Mouse (Mus musculus) hematopoietic stem cell, adult 5-6 weeks (primary cell): Measurements from ENCODE around the gene Prss43. TPM values are rescaled to one million over a fixed set of nuclear protein-coding genes. Genes with fewer than 3 reads are reported as not detected.
"Not testable (repeated sequence)": the region's sequence is repeated elsewhere in the genome, so short reads cannot be mapped to it uniquely, and the experiment has no call there.

Experiments used
- ATAC-seq, 2 experiments: fragments of 125-278 bp in 1 of 2; replicated peaks in 1 of 2; 2 replicates each; pipeline ENCODE4 v1.8.0; 2016 to 2017; ENCODE audit warnings: inconsistent platforms in 2 of 2, mild to moderate bottlenecking in 2 of 2, moderate number of reproducible peaks in 2 of 2, low read depth in 1 of 2, moderate TSS enrichment in 1 of 2; ENCODE audit not compliant: low FRiP score in 2 of 2, poor library complexity in 2 of 2, severe bottlenecking in 2 of 2, insufficient read depth in 1 of 2, low TSS enrichment in 1 of 2
- total RNA-seq: library from RNA; stranded (forward); fragments of 172-1452, 232-1000 nt; gene quantifications from 2 replicates; pipeline ENCODE4 v1.2.3, GENCODE M21; 2017

The Prss43 gene
- not detected in 2 replicates for total RNA-seq

DNA sequence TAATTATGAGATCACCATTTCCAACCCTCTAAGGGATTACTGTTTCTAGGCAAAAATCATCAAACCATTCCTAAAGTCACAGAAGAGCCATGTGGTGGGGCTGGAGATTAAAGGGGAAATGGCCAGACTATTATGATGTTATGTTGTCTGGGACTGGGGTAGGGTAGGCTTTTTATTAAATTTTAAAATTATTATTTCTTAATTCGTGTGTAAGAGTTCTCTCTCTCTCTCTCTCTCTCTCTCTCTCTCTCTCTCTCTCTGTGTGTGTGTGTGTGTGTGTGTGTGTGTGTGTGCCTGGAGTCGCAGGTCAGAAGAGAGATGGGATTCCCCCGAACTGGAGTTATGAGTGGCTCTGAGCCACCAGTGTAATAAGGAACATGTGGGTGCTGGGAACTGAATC is at the start of gene Prss43:
TSS of gene Prss43 (plus strand) at position 301 of the 400 bp plus-strand sequence.
- no peak for ATAC-seq

DNA sequence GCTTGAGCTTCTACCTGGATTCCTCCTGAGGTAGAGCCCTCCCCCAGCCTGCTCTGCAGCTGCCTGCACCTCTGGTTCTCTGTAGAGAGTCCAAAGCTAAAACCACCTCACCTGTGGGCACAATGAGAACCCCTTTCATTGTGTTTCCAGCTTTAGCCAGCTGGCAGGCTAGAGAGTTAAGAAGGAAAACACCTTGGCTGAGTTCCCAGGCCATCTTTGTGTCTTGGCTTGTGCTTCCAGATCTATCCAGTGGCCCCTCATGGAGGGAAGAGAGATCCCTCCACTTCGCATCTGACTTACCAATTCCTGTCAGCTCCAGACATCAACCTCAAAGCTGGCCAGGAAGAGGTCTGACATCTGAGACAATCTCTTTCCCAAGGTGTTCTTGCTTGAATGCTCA is 48.4 kb upstream of the Prss43 start:
- ATAC-seq = no peak

DNA sequence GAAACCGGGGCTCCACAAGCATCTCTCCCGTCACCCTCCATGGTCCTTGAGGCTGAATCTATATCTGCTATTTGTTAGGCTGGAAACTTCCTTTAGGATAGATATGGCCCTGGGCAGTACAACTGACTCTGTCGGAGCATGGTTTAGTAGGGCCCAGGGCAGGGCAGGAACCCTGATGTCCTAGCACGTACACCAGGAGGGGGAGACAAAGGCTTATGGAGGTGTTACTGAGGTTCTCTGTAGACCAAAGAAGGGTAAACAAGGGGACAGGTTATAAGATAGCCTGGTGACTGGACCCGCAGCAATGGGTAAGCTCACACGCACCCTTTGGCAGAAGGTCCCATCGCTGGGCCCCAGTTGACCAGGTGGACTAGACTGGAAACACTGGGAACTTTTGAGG is 47.9 kb upstream of the Prss43 start:
- ATAC-seq = no peak

DNA sequence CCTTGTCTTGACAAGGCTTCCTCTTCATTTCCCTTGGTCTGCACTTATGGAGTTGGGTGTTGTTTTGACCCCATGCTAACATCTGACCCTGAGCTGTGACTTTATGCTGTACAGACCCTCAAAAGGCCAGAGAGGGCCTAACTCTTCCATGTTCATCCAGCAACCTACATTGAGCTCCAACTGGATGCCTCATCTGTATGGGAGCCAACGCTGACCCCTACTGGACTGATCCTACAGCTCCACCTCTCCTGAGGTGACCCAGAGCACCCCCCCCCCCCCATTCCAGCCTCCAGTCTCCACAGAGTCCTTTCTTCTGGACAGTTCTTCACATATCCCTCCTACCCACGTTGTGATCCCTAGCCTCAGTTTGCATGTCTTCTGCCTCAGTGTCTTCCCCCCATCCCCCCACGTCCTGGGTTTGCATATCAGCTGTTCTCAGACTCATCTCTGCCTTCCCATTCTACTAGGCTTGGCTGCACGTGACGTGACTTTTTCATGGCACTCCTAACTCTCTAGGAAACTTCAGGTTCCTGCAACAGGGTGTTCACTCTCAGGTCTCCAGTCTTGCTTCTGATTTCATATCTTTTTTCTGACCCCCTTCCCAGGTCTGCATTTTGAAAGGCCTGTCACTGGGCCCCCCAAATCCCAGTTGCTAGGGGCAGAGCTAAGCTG is 47.1 kb upstream of the Prss43 start:
- ATAC-seq = no peak

DNA sequence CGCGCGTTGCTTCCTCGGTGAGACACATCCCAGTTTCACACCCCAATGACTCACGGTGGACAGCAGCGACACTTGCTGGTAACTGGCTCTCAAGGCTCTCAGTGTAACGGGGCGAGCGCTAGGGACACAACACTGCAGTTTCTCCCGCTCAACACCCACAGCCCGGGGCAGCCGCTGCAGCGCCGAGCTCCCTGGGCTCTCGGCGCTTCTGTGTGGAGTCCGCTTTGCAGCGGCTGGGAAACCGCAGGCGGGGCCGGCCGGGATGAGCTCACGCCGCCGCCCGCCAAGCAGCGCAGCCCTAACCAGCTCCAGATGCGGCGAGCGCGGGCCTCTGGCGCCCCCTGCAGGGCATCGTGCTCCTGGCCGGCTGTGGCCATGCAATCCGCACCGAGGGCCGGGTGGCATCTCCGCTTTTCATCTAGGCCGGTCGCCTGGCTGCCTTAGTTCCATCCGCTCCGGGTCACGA is 45.2 kb upstream of the Prss43 start:
- ATAC-seq = peak; percentile 72 to 88

DNA sequence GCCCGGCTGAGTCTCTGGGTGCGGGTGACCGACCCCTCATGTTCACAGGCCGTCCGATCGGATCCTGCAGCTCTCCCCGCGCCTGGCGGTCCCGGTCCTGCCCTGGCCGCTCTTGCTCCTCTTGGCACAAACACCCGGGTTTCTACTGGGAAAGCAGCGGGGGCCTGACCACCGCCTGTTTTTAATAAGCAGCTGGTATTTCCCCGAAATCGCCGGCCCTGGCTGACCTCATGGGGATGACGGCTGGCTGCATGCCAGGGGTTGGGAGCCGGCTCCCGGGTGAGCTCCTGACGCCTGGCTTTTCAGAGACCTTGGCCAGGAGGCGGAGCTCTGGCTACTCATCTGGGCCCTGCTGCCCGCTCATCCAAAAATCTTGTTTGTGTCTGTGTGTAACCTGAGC is 44.8 kb upstream of the Prss43 start:
- ATAC-seq = 0 out of 4 replicates have a peak, but pooled peaks of 1 of the 2 experiments have one; percentile 6

DNA sequence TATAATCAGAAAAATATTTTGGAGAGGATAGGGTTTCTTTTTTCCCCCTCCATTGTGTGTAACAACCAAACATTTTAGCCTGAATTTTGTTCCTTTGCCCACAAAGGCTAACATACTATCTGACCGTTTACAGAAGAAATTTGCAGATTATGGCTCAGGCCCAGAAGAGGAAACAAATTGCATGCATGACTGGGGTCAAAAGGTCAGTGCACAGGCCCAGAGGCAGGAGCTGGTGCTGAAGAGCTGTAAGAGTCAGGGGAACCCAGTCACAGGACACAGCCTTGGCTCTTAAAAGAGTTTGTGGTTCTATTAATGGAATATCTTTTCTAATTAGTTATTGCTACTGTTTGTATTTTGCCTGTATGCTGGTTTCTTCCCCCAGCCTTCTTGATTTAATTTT is 42.9 kb upstream of the Prss43 start:
- no peak for ATAC-seq

DNA sequence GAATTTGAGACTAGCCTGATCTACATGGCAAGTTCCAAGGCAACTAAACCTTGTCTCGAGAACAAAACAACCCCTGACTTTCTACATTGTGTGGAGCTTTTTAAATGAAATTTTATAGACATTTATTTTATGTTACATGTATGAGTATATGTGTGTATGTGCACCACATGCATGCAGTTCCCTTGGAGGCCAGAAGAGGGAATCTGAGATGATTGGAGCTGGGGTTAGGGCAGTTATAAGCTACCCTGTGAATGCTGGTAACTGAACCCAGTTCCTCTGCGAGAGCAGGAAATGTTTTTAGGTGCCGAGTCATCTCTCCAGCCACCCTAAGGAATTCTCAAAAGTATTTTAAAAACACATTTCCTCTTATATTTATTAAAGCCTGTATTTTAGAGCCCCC is 38.3 kb upstream of the Prss43 start:
- ATAC-seq = no peak

DNA sequence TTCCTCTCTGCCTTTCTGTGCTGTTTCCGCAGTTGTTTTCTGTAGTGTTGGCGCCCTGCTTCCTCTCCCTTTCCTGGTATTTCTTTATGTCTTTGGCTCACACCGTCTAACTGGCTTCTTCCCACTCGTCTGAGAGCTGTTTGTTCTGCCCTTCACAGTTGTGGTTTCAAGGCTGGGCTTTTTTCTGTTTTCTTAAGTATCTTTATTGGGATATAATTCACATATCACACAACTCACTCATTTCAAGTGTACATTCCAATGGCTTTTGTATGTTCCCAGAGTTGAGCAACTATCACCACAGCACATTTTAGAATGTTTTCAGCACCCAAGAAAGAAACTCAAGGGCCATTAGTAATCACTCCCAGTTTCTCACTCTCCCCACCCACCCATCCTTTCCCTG is 36.0 kb upstream of the Prss43 start:
- no peak for ATAC-seq

DNA sequence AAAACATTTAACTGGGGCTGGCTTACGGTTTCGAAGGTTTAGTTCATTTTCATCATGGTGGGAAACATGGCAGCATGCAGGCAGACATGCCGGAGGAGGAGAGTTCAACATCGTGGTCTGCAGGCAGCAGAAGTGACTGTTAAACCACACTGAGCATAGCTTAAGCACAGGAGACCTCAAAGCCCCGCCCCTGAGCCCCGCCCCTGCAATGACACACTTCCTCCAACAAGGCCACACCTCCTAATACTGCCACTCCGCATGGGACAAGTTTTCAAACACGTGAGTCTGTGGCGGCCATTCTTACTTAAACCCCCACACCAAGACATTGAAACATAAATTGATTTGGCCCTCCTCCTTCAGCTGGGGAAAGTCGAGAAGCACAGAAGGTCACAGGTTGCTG is 29.5 kb upstream of the Prss43 start:
- ATAC-seq = no peak

DNA sequence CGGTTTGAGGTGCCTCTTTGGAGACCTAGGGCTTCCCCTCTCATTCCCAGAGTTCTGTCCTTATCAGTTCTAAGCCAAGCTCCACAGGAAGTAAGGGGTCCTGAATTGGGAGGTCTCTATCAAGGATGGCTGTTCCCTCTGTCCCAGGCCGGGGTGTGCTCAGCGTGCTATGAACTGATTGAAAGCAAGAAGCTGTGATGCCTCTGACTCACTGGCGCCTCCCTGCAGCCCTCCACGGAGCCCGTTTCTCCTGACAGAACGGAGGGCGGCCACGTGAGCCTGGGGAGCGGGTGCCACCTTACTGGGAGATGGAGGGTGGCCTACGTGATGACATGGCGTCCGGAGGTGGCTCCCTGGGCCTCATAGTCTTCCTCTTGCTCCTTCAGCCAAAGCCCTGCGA is 28.6 kb upstream of the Prss43 start, which contains the start of gene Prss42:
TSS of gene Prss42 (plus strand) at position 301 of the 400 bp plus-strand sequence.
- ATAC-seq = no peak

DNA sequence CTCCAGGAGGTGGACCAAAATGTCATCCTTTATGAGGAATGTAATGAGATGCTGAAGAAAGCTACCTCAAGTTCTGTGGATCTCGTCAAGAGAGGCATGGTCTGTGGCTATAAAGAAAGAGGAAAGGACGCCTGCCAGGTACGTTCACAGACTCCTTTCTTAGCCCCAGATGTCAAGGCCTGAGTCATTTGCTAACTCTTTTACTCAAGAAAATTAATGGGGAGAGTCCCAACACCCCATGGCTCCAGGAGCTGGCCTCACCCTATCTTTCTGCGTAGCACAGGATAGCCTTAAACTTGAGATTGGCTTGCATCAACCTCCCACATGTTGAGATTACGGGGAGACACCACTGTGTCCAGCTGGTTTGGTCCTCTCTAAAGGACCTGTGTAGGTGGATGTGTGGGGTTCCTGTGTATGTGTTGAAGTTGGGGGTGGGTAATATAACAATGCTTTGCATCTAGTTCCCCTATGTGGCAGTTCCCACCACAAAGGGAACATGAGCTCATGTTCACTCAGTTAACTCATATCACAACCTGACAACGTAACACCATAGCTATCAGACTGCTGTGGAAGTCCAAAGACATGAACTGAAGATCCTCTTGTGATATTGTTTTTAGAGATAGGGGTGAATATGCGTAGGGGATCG is 25.5 kb upstream of the Prss43 start:
- ATAC-seq = no peak

DNA sequence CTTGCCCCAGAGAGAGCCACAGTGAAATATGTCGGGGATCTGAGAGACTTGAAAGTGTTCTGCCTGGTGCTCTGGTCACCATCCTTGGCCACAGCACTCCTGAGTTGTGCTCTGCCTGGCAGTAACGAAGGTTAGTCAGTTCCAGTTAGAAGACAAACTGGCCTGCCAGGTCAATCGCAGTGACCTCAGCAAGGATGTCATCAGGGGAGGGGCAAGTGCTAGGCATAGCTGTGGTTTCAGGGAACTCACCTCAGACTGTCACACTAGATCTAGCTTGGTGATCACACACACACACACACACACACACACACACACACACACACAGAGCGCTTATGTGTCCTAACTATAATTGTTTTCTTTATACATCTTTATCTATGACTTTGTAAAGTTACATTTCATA is 23.2 kb upstream of the Prss43 start:
- no peak; a peak in 1 of 4 replicates for ATAC-seq

DNA sequence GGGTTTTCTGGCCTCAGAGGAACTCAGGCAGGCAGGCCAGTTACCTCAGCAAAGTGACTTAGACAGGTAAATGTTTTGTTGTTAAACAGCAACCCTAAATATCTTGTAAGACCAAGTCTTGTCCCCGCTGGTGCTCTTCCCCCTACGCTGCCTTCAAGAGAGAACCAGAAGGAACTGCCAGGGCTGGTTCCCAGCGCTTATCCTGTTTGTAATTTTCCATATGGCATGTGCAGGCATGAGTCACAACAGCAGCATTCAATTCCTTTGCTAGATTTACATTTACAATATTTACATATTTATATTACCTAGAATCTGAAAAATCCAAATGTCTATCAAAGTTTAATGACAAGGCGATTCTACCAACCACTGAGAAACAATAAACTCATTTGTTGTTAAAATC is 16.4 kb upstream of the Prss43 start:
- ATAC-seq = no peak

DNA sequence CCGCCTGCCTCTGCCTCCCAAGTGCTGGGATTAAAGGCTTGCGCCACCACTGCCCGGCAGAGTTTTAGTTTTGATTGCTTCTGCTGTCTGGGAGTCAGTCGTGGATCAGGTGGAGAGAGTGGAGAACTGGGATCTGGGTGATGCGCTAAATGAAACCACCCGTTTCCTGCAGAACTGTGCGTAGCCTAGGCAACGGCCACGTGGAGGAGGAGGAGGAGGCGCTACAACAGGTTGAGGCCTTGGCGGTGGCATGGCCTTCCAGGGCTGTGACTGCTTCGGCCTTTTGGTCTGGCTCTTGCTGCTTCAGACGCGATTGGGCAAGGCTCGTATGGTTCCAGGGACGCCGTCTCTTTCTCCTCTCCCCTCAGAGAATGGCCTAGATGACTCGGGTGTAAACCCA is 12.7 kb upstream of the Prss43 start, which contains the start of gene Prss44:
TSS of gene Prss44 (plus strand) at position 206 of the 400 bp plus-strand sequence.
- ATAC-seq = no peak

DNA sequence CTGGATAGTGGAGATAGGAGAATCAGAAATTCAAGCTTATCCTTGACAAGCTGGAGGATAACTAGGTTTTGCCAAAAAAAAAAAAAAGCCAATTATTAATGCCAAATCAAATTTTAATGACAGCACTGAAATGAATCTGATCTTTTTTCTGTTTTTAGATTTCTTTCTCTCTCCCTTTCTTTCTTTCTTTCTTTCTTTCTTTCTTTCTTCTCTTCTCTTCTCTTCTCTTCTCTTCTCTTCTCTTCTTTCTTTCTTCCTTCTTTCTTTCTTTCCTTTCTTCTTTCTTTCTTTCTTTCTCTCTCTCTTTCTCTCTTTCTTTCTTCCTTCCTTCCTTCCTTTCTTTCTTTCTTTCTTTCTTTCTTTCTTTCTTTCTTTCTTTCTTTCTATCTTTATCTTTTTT is 5.9 kb upstream of the Prss43 start:
- not testable (repeated sequence) for ATAC-seq

DNA sequence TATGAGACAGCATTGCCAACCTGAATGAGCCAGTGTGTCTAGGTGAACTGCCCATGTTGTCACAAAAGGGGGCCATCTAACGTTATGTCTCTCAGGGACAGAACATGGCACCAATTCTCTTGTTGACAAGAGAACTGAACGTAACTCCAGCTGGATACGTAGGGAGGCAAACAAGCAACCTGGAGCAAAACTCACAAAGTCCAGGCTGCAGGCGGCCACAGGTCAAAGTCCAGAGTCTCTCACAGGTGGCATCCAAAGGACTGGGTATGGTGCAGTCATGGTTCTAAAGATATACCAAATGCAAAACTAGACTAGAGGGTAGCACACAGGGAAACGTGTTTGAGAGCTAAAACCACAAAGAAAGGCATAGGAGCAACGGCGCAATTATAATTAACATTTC is 5.1 kb upstream of the Prss43 start:
- ATAC-seq = no peak

DNA sequence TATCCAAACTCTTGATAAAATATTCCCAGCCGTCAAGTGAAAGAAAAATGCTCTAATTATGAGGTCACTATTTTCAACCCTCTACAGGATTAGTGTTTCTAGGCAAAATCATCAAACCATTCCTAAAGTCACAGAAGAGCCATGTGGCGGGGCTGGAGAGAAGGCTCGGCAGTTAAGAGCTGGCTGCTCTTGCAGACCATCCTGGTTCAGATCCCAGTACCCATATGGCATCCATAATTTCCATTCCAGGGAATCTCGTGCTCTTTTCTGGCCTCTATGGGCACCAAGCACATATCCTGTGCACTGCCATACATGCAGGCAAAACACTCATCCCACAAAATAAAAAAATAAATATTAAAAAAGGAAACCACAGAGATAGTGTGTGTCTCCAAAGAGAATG is 1.1 kb upstream of the Prss43 start:
- ATAC-seq = no peak

DNA sequence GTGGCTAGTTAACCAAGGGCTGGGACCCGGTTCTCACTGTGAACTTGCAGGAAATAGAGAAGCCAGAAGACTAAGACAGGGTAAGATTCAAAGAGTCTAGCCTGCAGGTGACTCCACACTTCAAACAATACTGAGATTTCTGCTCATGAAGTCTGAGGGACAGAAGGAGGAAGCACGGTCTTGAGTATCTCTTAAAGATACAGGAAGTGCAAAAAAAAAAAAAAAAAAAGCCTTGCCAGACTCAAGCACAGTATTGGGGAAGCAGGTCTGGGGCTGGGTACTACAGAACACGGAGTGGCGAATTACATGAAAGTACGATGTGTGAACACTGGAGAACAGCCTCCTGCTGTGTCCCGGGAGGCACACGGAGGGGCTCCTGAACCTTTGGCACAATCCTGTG is 658 bp upstream of the Prss43 start:
- ATAC-seq = peak; percentile 76 to 82
